Mouse (Mus musculus) small intestine, adult 2 months (tissue): Measurements from ENCODE around the gene Gtf2a2.

ENCODE experiments used
- CTCF ChIP-seq: fragments of 200-500 bp; IDR thresholded peaks from 2 replicates; pipeline ENCODE4 v1.5.1; 2012; ENCODE audit warnings: low read depth, mild to moderate bottlenecking, control low read depth, inconsistent platforms, low read length, moderate library complexity, mixed read lengths; ENCODE audit not compliant: insufficient replicate concordance, insufficient read length; ENCODE audit errors: extremely low read depth
- POLR2A ChIP-seq: fragments of 200-500 bp; IDR thresholded peaks from 2 replicates; pipeline ENCODE4 v1.6.1; 2012; ENCODE audit warnings: low read depth, mild to moderate bottlenecking, control low read depth, inconsistent platforms, low read length, moderate library complexity

GRCm38 (mm10) chr9:70053411-70053810 lies 41.1 kb downstream of the Gtf2a2 start:
- TF ChIP-seq CTCF (no peak), POLR2A (no peak)
